Comparison of ENCODE assay signal across 21 mouse cellular contexts in genomic region chr14:71036620-71037019, GRCm38 (mm10).
DNase-seq lines count a peak whose midpoint lies in the region; ATAC-seq lines count a peak whose summit lies in the region.
"Had no signal": no experiment of that assay in that cellular context is flagged by ENCODE, and none has a peak within 500 bp of the region (broad histone marks: within the 10 kb centered on the region; RNA-seq: fewer than 3 reads in every experiment).

No protein-coding gene starts in this region.

- no peak overlapping the region; the same call in 1 of the 2 replicates for H3K4me2 ChIP-seq in limb, embryonic 13.5 days (replicated peaks)
- H3K4me2 ChIP-seq: forebrain, embryonic 13.5 days; heart, embryonic 11.5 days; heart, embryonic 15.5 days; hindbrain, embryonic 14.5 days had no signal

- no peaks in the 10 kb centered on the region for H3K36me3 ChIP-seq in limb, embryonic 13.5 days
- H3K36me3 ChIP-seq in limb, embryonic 10.5 days, result no peaks in the 10 kb centered on the region
- H3K36me3 ChIP-seq: heart, embryonic 15.5 days; hindbrain, embryonic 10.5 days had no signal

- peaks cover 19% of the 10 kb centered on the region for H3K4me1 ChIP-seq in limb, embryonic 13.5 days
- peaks cover 8% of the 10 kb centered on the region; the same call in 1 of the 2 replicates for H3K4me1 ChIP-seq in limb, embryonic 10.5 days
- H3K4me1 ChIP-seq: forebrain, embryonic 13.5 days had no signal

- no peak overlapping the region for H3K4me3 ChIP-seq in limb, embryonic 13.5 days
- no peak overlapping the region for H3K4me3 ChIP-seq in limb, embryonic 10.5 days
- H3K4me3 ChIP-seq: forebrain, embryonic 13.5 days; gastrocnemius, adult 2 months; heart, adult 2 months; heart, embryonic 15.5 days; hindbrain, embryonic 10.5 days had no signal

- H3K27me3 ChIP-seq in limb, embryonic 13.5 days, result peaks cover 29% of the 10 kb centered on the region
- peaks cover 2% of the 10 kb centered on the region; the same call in 1 of the 2 replicates for H3K27me3 ChIP-seq in limb, embryonic 10.5 days (ENCODE audit: low read depth, poor library complexity, severe bottlenecking)
- H3K27me3 ChIP-seq: forebrain, embryonic 13.5 days; heart, embryonic 15.5 days had no signal

- no peak overlapping the region for H3K27ac ChIP-seq in limb, embryonic 13.5 days
- H3K27ac ChIP-seq in limb, embryonic 10.5 days, result no peak overlapping the region
- H3K27ac ChIP-seq: forebrain, embryonic 13.5 days; gastrocnemius, adult 2 months; heart, adult 2 months; heart, embryonic 15.5 days; hindbrain, embryonic 10.5 days; hindbrain, embryonic 14.5 days had no signal

- DNase-seq in gastrocnemius, postnatal 10 days, result peak; percentile 13
- DNase-seq in gastrocnemius, postnatal 4 days (ENCODE audit: low spot score in 2 of 2), result no peak
- no peak for DNase-seq in limb, embryonic 10.5 days (ENCODE audit: low spot score)
- DNase-seq in NIH3T3 (ENCODE audit: low read depth), result peak; percentile 32
- no peak for DNase-seq in frontal cortex, postnatal 14 days (ENCODE audit: low spot score in 2 of 2)
- DNase-seq: adrenal gland, adult 2 months; adrenal gland, postnatal 25 days; cerebellum, adult 18-20 months; cerebellum, adult 9-11 months; forebrain, postnatal 0 days; gastrocnemius, adult 2 months; gastrocnemius, postnatal 36 days; heart, adult 2 months; heart, postnatal 14 days had no signal

- WGBS in limb, embryonic 13.5 days, result 31% methylated on average over 7 of the region's 7 CpGs
- WGBS in limb, embryonic 10.5 days, result 79% methylated on average over 7 of the region's 7 CpGs

- peaks cover 3% of the 10 kb centered on the region; the same call in 1 of the 2 replicates for H3K9me3 ChIP-seq in limb, embryonic 13.5 days
- H3K9me3 ChIP-seq in limb, embryonic 10.5 days (replicated peaks), result no peaks in the 10 kb centered on the region
- H3K9me3 ChIP-seq: forebrain, embryonic 13.5 days; heart, embryonic 15.5 days; hindbrain, embryonic 10.5 days had no signal

- ATAC-seq in limb, embryonic 13.5 days (ENCODE audit: low FRiP score, low read depth), result peak; percentile 75
- ATAC-seq in megakaryocyte-erythroid progenitor cell, adult 5-6 weeks (replicated peaks; ENCODE audit: low FRiP score, low TSS enrichment, poor library complexity, severe bottlenecking), result no peak
- ATAC-seq: forebrain, embryonic 13.5 days; forebrain, postnatal 0 days had no signal

- no peak overlapping the region for H3K9ac ChIP-seq in limb, embryonic 13.5 days
- H3K9ac ChIP-seq: forebrain, embryonic 13.5 days; forebrain, postnatal 0 days; heart, embryonic 15.5 days; hindbrain, embryonic 14.5 days had no signal

Comparison
In these comparisons a context has a peak if more than half of its experiments do, and no peak if none do; other contexts are left out.
1. DNase-seq: peak in gastrocnemius, postnatal 10 days (single experiment) and NIH3T3 (single experiment); none in gastrocnemius, postnatal 4 days (0 of 2), limb, embryonic 10.5 days (single experiment) and frontal cortex, postnatal 14 days (0 of 2).